Mouse (Mus musculus) stomach, embryonic 16.5 days (tissue): ENCODE results near the gene Mthfd2l. TPM values are rescaled to one million over a fixed set of nuclear protein-coding genes. Genes with fewer than 3 reads are reported as not detected.
A peak's percentile ranks its signal among the peaks of the same experiment; 100 is the strongest.

Experiments used
- ATAC-seq: fragments of 200-750 bp; cut with Nextera tagmentation; 2 replicates; pipeline ENCODE4 v1.8.0; 2017; ENCODE audit warnings: moderate number of reproducible peaks, moderate TSS enrichment; ENCODE audit not compliant: insufficient read depth, low FRiP score
- H3K27ac ChIP-seq: fragments of 300-500 bp; sonication (generic); 2 replicates; pipeline ENCODE4 v1.5.1; 2014; ENCODE audit warnings: low read length
- H3K27me3 ChIP-seq: fragments of 300-500 bp; sonication (generic); 2 replicates; pipeline ENCODE4 v1.6.1; 2014; ENCODE audit warnings: low read length, control low read depth, mixed read lengths; ENCODE audit not compliant: control insufficient read depth, insufficient read depth
- H3K36me3 ChIP-seq: fragments of 300-500 bp; sonication (generic); 2 replicates; pipeline ENCODE4 v1.6.1; 2014; ENCODE audit warnings: low read length; ENCODE audit not compliant: control insufficient read depth, insufficient read depth
- H3K4me1 ChIP-seq: fragments of 300-500 bp; sonication (generic); 2 replicates; pipeline ENCODE4 v1.6.1; 2014; ENCODE audit warnings: low read length, control low read depth, mixed read lengths; ENCODE audit not compliant: control insufficient read depth, insufficient read depth
- H3K4me2 ChIP-seq: fragments of 300-500 bp; sonication (generic); 2 replicates; pipeline ENCODE4 v1.6.1; 2014; ENCODE audit warnings: low read depth, low read length, mixed read lengths
- H3K4me3 ChIP-seq: fragments of 300-500 bp; sonication (generic); replicated peaks from 2 replicates; pipeline ENCODE4 v1.5.1; 2014; ENCODE audit warnings: mild to moderate bottlenecking, low read length
- H3K9ac ChIP-seq: fragments of 300-500 bp; sonication (generic); 2 replicates; pipeline ENCODE4 v1.6.1; 2014; ENCODE audit warnings: low read length
- H3K9me3 ChIP-seq: fragments of 300-500 bp; sonication (generic); replicated peaks from 2 replicates; pipeline ENCODE4 v1.6.1; 2016; ENCODE audit warnings: low read length, control low read depth; ENCODE audit not compliant: control insufficient read depth
- WGBS: fragments of 180-500 bp; shearing (Covaris S2); extraction: QIAGEN DNeasy Blood & Tissue Kit; methylation state at CpG from one replicate; pipeline ENCODE4 v1.1.7; 2014; 5-methylcytosine and 5-hydroxymethylcytosine counted together
- polyA plus RNA-seq: library from polyadenylated mRNA; unstranded; fragments of >200 nt; fragmentation: Nextera tagmentation; extraction: Ambion mirVana; gene quantifications from 2 replicates; pipeline ENCODE4 v1.2.1, GENCODE M21; 2015

Mthfd2l gene
- polyA plus RNA-seq: 26.9 and 32.9 TPM in 2 replicates

GRCm38 (mm10) chr5:90930971-90931851 is at the start of gene Mthfd2l:
Mthfd2l (plus strand) TSS chr5:90931117.
- H3K4me2 ChIP-seq: peak within 1 kb of the TSS; percentile 69
- peak; percentile 98 for ATAC-seq
- no peaks in the 10 kb centered on the region for H3K27me3 ChIP-seq
- H3K4me1 ChIP-seq: peaks cover 6% of the 10 kb centered on the region; the same call in 1 of the 2 replicates
- H3K9ac ChIP-seq: peak within 1 kb of the TSS; percentile 95
- WGBS: 1% methylated on average over 79 of the region's 79 CpGs
- peak within 1 kb of the TSS; percentile 93 for H3K27ac ChIP-seq
- H3K36me3 ChIP-seq: no peaks in the 10 kb centered on the region
- H3K4me3 ChIP-seq: peak within 1 kb of the TSS; percentile 65
- no peaks in the 10 kb centered on the region for H3K9me3 ChIP-seq

DNA sequence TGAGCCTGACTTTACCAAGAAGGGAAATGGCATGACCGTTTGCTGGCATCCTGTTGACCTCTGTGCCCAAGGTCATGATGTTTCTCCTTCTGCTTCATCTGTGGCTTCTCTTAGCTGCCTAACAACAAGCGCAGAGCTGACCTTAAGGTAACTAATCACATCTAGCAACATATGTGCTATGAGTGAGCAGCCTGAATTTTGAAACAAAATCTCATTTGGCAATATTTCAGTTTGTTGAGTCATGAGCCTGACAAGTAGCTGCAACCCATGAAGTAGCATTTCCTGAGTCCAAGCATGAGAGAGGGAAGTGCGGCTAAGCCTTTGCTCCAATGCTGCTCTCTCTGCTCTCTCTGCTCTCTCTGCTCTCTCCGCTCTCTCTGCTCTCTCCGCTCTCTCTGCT is 49.2 kb upstream of the Mthfd2l start:
- H3K27ac ChIP-seq: no peak overlapping the region

DNA sequence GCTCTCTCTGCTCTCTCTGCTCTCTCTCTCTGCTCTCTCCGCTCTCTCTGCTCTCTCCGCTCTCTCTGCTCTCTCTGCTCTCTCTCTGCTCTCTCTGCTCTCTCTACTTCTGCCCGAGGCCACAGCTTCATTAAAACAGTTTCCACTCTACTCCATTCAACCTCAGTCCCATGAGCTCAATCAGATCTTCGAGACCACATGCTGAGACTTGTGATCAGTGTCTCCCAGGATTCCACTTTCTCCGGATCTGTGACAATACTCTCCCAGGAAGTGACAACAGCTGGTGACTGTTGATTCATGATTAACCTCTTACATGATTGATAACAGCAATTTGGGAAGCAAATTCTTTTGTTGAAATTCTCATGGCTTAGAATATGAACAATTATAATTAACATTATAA is 48.8 kb upstream of the Mthfd2l start:
- no peaks in the 10 kb centered on the region for H3K36me3 ChIP-seq
- 82% methylated on average over 5 of the region's 5 CpGs for WGBS
- no peak overlapping the region for H3K4me3 ChIP-seq
- no peak overlapping the region for H3K4me2 ChIP-seq
- H3K27ac ChIP-seq: no peak overlapping the region
- H3K27me3 ChIP-seq: no peaks in the 10 kb centered on the region
- no peak for ATAC-seq
- H3K9me3 ChIP-seq: no peaks in the 10 kb centered on the region
- H3K4me1 ChIP-seq: no peaks in the 10 kb centered on the region
- H3K9ac ChIP-seq: no peak overlapping the region

More for the DNA sequence above, 49.2 kb upstream of the Mthfd2l start:
- Histone ChIP-seq H3K4me1 (no peaks in the 10 kb centered on the region), H3K9ac (no peak overlapping the region), H3K4me3 (no peak overlapping the region), H3K27me3 (no peaks in the 10 kb centered on the region), H3K9me3 (no peaks in the 10 kb centered on the region), H3K36me3 (no peaks in the 10 kb centered on the region), H3K4me2 (no peak overlapping the region)
- WGBS: 91% methylated on average over 5 of the region's 5 CpGs
- ATAC-seq: no peak

DNA sequence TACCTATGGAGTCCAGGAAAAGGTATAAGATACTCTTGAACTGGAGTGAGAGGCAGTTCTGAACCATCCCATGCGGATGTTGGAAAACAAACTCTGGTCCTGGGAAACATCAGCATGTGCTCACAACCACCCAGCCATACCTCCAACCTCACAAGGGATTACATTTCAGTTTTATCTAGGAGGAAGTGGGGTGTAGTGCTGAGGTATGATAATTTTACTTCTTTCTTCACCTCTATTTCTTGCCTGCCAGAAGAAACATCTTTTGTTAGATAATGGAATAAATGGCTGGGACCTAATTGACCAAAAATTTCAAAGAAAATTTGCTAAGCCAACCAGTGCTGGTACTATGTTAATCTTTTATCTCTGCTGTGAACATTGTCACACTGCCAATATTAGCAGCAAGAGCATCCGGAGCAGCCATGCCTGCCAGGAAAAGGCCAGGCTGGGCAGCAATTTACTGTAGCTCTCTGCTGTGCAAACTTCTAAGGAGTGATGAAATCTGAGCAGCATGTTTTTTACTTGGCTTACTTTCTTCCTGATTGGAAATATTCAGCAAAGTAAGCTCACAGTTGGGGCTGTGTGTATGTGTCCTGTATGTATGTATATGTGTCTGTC is 46.2 kb upstream of the Mthfd2l start:
- Histone ChIP-seq H3K27me3 (no peaks in the 10 kb centered on the region), H3K9ac (no peak overlapping the region), H3K4me3 (no peak overlapping the region), H3K4me2 (no peak overlapping the region), H3K4me1 (no peaks in the 10 kb centered on the region), H3K27ac (no peak overlapping the region), H3K36me3 (no peaks in the 10 kb centered on the region), H3K9me3 (no peaks in the 10 kb centered on the region)
- 63% methylated on average over 2 of the region's 2 CpGs for WGBS
- ATAC-seq: no peak

DNA sequence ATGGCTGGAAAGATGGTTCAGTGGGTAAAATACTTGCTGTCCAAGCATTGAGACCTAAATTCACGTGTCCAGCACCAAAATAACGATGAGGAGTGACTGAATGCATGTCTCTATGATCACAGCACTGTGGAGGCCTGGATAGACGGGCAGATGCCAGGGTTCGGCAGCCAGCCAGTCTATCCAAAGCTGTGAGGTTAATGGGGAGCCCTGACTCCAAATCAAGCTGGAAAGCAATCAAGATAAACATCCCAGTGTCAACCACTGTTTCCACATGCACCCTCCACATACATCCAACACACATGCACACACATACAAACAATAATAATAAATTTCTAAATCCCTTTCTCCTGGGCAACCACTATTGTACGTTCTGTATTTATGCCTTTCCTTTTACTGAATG is 42.3 kb upstream of the Mthfd2l start:
- 72% methylated on average over 5 of the region's 5 CpGs for WGBS
- no peak for ATAC-seq
- Histone ChIP-seq H3K4me1 (peaks cover 5% of the 10 kb centered on the region), H3K4me3 (no peak overlapping the region), H3K27ac (no peak overlapping the region), H3K36me3 (no peaks in the 10 kb centered on the region), H3K4me2 (no peak overlapping the region), H3K9me3 (no peaks in the 10 kb centered on the region), H3K9ac (no peak overlapping the region), H3K27me3 (no peaks in the 10 kb centered on the region)

DNA sequence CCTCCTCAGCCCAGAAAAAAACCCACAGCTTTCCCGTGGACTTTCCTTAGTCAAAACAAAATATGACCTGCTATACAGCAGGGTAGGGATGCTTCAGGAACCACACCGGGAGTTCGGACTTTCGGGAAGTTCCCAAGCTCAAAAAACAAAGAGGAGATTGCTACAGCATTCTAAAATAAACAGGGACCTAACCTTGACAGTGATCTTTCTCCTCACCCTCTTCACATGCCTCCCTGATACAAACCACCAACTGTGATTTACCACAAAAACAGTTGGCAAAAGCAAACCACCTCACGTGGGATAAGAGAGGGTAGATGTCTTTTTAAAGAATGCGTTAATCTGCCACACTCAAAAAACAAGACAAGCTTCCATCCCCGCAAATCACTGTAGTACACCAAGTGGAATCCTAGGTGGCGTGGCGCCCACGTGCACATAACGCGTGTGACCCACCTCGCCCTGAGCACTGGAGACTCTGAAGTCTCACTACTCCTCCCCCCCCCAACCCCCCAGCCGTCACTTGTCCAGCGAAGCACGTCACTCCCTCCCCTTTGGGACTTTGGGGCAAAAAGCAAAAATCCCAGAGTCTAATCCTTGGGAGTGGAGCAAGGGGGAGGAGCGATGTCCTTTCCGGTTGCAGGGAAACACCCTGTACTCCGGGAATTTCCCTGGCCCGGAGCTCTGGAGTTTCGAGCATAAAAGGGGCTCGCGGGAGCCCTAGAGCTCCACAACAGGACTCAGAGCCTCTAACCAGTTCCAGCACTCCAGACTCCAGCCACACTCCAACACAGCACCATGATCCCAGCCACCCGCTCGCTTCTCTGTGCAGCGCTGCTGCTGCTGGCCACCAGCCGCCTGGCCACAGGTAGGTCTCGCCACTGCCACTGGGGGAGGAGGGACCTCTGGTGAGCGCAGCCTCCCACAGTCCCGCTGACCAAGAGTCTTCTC is 40.1 kb upstream of the Mthfd2l start, which contains the start of gene Cxcl1:
Gene Cxcl1 (plus strand): TSS at position 723 of the 945 bp plus-strand sequence.
- peak within 1 kb of the TSS; percentile 80 for H3K9ac ChIP-seq
- 8% methylated on average over 30 of the region's 30 CpGs for WGBS
- H3K36me3 ChIP-seq: no peaks in the 10 kb centered on the region
- H3K27ac ChIP-seq: no peak within 1 kb of the TSS
- peak within 1 kb of the TSS; percentile 57 for H3K4me3 ChIP-seq
- H3K9me3 ChIP-seq: no peaks in the 10 kb centered on the region
- peak; percentile 85 for ATAC-seq
- H3K4me2 ChIP-seq: peak within 1 kb of the TSS; percentile 85
- peaks cover 5% of the 10 kb centered on the region for H3K4me1 ChIP-seq
- H3K27me3 ChIP-seq: no peaks in the 10 kb centered on the region

DNA sequence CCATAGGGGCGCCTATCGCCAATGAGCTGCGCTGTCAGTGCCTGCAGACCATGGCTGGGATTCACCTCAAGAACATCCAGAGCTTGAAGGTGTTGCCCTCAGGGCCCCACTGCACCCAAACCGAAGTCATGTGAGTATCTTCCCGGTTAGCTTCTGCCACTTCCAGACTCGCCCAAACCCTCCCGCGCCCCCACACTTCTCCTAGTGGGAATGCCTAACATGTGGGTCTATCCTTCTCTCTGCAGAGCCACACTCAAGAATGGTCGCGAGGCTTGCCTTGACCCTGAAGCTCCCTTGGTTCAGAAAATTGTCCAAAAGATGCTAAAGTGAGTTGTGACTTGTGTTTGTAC is 39.5 kb upstream of the Mthfd2l start:
- Histone ChIP-seq H3K9me3 (no peaks in the 10 kb centered on the region), H3K4me1 (peaks cover 5% of the 10 kb centered on the region), H3K4me3 (peak overlapping the region; percentile 57), H3K4me2 (peak overlapping the region; percentile 85), H3K27me3 (no peaks in the 10 kb centered on the region), H3K9ac (peak overlapping the region; percentile 80), H3K27ac (no peak overlapping the region), H3K36me3 (no peaks in the 10 kb centered on the region)
- no peak for ATAC-seq
- 28% methylated on average over 10 of the region's 10 CpGs for WGBS

GRCm38 (mm10) chr5:90894231-90894630 is 36.7 kb upstream of the Mthfd2l start:
- peaks cover 5% of the 10 kb centered on the region for H3K4me1 ChIP-seq
- H3K27ac ChIP-seq: no peak overlapping the region
- H3K9me3 ChIP-seq: no peaks in the 10 kb centered on the region
- H3K27me3 ChIP-seq: no peaks in the 10 kb centered on the region
- no peak for ATAC-seq
- no peak overlapping the region for H3K4me3 ChIP-seq
- H3K4me2 ChIP-seq: no peak overlapping the region
- 73% methylated on average over 8 of the region's 8 CpGs for whole genome bisulfite sequencing
- H3K36me3 ChIP-seq: no peaks in the 10 kb centered on the region
- H3K9ac ChIP-seq: no peak overlapping the region
